Mouse (Mus musculus) embryo, embryonic 10 days (tissue): ENCODE measurements at regions not wholly inside any gene's neighbourhood (a gene's known extent, or its start where the extent isn't known, plus 50 kb on each side); places are given as distances from the start of the nearest gene placed in this dataset.
"Not testable (repeated sequence)": the region's sequence is repeated elsewhere in the genome, so short reads cannot be mapped to it uniquely, and the experiment has no call there.

ENCODE experiments used
- DNase-seq: peaks from one replicate; pipeline ENCODE4 v3.0.0-alpha.2; 2015; ENCODE audit warnings: low spot score

GRCm38 (mm10) chr3:69669541-69669940, 52.2 kb upstream of the Nmd3 start:
- DNase-seq = no peak

GRCm38 (mm10) chr3:69667820-69668219, 54.0 kb upstream of the Nmd3 start:
- no peak for DNase-seq

GRCm38 (mm10) chr3:69667359-69667758, 54.4 kb upstream of the Nmd3 start:
- DNase-seq = no peak

GRCm38 (mm10) chr3:69664277-69664676, 57.5 kb upstream of the Nmd3 start:
- no peak for DNase-seq

- DNase-seq = no peak
Measured at GRCm38 (mm10) chr3:69658185-69658584, 59.4 kb upstream of the B3galnt1 start.

GRCm38 (mm10) chr3:69657570-69657969, 58.8 kb upstream of the B3galnt1 start:
- no peak for DNase-seq

- DNase-seq = peak; percentile 45
Measured at GRCm38 (mm10) chr3:69655651-69656050, 56.9 kb upstream of the B3galnt1 start.

- DNase-seq = no peak
Measured at GRCm38 (mm10) chr3:69655001-69655400, 56.2 kb upstream of the B3galnt1 start.

GRCm38 (mm10) chr3:69653361-69653760, 54.6 kb upstream of the B3galnt1 start:
- DNase-seq = not testable (repeated sequence)

- no peak for DNase-seq
Measured at GRCm38 (mm10) chr3:69649561-69649960, 50.8 kb upstream of the B3galnt1 start.
